Mouse (Mus musculus) common myeloid progenitor, adult 5-6 weeks (primary cell): ENCODE results near the gene Reln. TPM values are rescaled to one million over a fixed set of nuclear protein-coding genes. Genes with fewer than 3 reads are reported as not detected.

Experiments used
- ATAC-seq: replicated peaks from 2 replicates; pipeline ENCODE4 v1.8.0; 2016; ENCODE audit warnings: low read depth, mild to moderate bottlenecking, moderate TSS enrichment, inconsistent platforms; ENCODE audit not compliant: poor library complexity, severe bottlenecking
- total RNA-seq: library from RNA; stranded (forward); fragments of 200-1000, 187-1606 nt; gene quantifications from 2 replicates; pipeline ENCODE4 v1.2.3, GENCODE M21; 2017

Reln gene
- total RNA-seq, 1 experiment from 2014 or later: 0.69 TPM

DNA sequence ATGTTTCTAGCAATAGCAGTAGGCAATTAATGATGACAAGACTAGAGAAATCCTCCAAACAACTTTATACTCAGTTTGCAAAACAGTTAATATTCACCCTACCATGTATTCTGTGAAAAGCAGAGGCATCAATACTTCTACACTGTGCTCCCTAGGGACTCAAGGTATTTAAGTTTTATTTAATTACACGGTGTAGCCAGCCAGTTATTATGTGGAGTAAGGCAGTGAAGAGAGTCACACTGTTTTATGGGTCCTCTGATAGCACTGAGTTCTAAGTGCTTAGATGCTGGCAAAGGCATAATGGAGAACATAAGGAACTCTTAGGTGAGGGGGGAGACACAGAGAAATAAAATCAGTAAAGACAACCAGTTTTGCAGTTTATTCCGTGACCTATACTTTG lies 101.0 kb downstream of the Reln start:
- no peak for ATAC-seq

DNA sequence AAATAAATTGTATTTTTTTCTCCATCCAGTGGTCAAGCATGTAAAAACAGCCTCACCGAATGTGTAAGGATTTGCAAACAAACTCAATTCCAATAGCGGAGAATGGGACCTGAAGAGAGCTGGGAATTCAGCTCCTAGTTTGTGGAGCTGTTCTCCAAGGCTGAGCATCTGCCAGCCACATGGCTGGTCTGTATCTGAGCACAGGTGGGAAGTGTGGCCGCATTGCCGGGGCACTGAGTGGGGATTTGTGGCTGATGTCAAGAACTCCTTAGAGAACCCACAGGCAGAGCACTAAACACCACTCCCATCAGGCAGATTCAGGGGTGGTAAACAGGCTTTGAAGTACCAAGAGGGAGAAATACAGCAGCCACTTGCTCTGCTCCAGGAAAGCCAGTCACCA lies 102.9 kb downstream of the Reln start:
- ATAC-seq: no peak

DNA sequence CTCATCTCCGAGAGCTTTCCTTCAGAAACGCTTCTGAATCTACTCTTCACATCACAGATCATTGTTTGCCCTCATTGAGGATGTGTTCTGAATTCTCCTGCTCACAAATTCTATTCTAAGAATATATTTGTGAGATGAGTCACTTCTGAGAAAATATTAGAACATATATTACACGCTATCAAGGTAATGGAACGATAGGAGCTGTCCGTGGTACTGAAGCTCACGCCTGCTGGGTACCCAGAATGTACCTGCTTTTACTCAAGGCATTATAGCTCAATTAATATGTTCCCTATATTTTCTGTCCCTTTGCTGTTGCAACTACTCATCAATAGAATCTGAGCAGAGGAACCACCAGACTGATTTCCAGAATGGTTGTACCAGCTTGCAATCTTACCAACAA lies 107.7 kb downstream of the Reln start:
- ATAC-seq: 0 out of 2 replicates have a peak, but pooled peaks have one; percentile 45

DNA sequence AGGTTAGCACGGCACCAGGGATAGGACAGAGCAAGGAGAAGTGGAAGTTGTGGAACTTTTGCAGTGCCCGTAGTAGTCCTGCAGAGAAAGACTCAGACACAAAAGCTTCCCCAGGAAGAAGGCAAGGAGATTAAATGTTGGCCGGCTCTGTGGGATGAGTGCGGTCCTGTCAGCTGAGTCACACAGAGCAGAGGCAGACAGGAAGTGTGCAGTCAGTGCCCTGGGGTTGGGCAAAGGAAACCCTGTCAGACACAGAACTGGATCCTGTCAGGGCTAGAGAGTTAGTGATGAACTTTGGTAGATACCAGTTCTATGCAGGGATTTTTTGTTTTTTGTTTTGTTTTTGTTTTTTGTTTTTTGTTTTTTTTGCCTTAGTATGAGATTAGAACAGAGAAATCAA lies 120.0 kb downstream of the Reln start:
- no peak for ATAC-seq

DNA sequence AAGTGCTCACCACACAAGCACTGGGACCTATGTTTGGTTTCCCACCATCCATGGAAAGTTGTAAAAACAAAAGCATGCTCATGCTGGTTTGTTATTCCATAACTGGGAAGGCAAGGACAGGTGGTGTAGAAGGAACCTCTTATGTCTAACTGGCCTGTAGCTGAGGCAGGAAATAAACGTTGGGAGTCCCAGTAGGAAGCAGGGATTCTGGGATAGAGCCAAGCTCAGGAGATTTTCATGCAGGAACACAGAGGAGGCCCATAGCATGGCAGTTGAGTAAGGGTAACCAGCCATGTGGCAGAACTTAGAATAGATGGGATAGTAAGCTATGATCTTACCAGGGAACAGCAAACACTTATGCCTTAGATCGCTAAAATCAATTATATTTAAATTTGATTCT lies 120.6 kb downstream of the Reln start:
- ATAC-seq: no peak

DNA sequence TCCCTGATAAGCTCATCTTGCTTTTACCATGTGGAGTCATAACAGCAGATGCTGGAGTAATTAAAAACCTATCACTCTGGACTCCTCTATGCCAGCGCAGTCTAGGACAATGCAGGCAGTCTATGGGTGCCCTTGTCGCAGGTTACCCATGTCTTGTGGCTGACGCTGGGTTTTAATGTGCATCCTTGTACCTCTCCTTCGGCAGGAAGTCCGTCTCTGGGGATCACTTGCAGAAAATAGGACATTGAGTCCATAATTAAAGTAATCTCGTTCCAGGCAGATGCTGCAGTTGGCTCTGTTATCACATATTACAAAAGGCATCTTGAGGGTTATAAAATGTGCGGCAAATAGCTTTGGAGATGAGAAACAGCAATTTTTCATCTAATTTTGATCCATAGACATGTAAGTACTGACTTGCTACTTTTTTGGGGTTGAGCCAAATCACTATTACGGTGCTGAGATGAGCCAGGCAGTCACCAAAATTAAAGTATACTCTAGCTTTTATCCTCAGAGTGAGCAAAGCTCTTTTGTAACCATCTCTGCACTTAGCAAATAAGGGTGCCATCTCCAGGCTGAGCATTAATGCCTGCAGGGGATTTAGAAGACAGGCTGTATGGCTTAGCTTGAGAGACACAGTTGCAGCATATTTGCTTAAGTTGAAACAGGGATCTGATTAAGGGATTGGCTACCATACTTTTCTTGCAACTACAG lies 136.0 kb downstream of the Reln start:
- ATAC-seq: no peak

DNA sequence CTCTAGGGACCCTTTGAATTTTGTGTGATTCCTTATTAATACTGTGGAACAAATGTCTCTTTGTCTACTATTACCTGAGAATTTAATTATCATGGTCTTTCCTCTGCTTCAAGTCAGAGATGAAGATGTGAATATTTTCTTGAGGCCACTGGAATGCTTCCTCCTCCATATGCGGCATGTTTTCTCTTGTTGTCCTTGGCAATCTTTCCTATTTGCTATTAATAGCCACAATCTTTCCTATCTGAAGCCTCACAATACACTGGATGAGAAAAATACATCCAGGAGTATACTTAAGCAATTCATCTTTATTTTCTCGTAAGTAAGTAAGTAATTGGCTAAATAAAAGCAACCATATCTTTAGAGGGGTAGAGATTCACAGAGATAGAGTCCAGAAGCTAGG lies 146.6 kb downstream of the Reln start:
- no peak for ATAC-seq

DNA sequence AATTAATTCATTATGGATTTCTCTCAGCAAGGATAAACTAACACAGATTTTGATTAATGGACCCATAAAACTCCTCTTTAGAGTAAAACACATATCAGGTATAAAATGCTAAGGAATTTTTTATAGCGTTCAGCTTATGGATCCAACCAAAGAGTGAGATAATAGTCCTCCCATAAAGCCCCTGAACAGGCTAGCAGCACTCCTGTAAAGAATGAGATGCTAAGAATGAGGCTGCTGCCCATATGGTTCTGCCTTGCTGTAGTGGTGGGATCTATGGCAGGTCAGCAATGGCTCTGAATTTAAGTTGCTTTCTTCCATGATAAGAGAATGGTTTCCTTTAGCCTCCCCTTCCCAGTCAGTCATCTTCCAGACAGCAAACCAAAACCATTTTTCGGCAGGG lies 147.6 kb downstream of the Reln start:
- ATAC-seq: no peak

DNA sequence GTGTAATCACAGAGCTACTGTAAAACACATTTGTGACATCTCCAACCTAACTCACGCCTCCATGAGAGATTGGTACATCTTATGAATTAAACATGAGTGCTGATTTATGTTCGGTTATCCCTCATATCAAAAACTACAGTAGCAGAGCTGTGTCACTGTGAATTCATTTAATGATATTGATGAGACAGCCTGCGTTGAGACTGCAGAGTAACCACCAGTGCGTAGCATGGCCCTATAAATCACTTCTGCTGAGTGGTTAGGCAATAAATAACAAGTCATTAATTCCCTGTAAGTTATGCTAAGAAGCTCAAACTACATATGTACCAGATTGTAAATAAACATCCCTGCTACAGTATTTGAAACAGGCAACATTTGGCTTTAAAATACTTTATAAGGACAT lies 148.0 kb downstream of the Reln start:
- no peak for ATAC-seq

DNA sequence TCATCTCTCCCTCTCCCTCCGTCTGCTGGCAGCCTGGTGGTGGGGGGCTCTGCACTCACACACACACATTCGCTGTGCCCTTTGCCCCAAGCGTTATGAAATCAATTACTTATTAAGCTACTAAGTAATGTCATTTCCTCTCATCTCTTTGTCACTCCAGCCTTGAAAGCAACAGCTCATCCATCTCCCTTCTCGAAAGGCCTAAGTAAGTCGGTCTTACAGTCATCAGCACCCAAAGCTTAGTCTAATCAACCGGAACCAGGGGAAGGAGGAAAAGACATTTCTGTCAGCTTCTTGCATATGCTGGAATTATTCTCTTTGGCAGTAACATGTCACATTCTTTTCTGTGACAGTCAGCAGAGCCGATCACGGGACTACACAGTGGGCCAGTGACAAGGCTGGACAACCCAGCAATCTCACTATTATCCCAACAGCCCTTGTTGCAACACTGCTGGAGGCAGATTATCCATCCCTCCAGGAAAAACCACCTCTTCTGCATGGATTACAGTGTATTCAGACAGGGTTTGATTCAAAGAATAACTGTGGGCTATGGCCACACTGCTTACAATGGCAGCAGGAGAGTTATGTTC lies 149.1 kb downstream of the Reln start:
- ATAC-seq: no peak

DNA sequence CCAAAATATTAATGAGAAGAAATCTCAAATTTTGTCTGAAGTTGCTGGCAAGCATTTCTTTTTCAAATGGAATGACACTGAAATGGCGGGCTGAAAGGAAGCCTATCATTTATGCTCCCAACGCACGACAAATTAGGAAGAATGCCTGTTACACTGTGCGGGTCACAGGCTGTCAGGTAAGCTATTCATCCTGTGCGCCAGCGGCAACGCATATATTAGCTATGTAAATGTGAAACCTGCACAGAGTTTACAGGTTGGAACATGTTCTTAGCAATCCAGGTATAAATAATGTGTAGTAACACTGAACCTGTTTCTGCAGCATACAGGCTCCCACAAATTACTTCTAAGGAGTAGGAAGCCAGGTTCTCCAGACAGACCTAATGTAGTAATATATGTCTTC lies 152.7 kb downstream of the Reln start:
- no peak for ATAC-seq

DNA sequence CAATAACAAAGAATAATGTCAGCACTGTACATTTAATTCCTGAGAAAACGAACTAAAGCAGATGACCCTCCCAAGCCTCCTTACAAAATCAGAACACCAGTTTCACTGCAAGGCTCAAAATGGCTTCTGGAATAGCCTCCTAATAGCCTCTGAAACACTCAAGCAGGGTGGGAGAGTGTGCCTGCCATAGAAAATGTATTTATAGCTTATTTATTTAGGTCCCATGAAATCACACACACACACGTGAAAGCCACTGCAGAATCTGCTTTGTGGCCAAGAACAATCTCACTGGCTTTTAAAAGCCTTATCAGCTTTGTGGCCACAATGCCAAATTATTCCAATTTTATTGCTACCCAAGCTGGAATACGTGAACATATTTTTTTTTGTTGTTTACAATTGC lies 154.2 kb downstream of the Reln start:
- no peak for ATAC-seq

DNA sequence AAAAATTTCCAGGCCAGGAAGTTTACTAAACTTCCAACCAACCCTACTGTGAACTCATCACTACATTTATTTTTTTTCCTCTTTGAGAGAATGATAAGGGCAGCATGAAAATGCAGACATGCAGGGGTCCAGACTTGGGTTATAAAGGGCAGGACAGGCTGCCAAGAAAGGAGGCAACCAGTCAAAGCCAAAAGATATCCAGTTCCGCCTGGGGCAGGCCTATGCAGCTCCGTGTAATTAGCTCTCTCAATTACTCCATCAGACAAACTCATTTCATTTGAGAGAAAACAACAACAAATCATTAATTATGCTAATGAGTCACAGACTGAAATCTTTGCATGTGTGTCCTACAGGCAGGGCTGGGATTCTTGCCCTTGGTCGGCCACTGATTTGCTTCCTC lies 156.9 kb downstream of the Reln start:
- ATAC-seq: no peak

DNA sequence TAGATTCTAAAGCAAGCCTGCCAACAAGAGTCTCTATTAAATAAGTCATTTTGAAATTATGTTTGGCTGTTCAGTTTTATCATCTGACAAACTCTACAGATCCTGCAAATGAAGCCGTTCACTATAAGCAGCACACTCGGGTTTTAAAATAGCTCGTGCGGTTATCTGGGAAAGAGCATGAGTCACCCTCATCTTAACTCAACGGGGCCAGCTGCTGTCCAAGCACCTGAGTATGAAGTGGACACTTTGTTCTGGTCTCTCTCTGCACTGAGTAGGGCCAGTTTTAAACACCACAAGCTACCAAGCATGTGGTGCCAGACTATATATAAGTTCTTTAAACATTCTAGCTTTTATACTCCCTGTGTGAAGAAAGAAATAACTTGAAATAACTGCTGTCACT lies 168.0 kb downstream of the Reln start:
- no peak for ATAC-seq

DNA sequence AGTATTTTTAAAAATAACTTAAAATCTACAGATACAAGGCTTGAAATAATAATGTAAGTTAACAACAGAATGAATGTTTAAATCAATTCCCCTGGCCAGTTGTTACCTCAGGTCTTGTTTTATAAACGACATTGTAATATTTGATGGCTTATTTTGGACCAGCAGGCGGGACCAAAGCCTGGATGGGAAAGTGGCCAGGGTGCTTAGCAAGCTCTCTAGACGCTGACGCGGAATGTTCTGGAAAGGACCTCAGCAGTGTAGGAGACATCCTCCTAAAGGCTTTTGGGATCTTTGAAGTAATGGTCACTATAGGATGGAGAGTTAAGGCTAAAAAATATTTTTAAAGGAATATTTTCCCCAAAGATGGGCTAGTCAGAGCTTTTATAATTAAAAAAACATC lies 173.2 kb downstream of the Reln start:
- no peak for ATAC-seq

DNA sequence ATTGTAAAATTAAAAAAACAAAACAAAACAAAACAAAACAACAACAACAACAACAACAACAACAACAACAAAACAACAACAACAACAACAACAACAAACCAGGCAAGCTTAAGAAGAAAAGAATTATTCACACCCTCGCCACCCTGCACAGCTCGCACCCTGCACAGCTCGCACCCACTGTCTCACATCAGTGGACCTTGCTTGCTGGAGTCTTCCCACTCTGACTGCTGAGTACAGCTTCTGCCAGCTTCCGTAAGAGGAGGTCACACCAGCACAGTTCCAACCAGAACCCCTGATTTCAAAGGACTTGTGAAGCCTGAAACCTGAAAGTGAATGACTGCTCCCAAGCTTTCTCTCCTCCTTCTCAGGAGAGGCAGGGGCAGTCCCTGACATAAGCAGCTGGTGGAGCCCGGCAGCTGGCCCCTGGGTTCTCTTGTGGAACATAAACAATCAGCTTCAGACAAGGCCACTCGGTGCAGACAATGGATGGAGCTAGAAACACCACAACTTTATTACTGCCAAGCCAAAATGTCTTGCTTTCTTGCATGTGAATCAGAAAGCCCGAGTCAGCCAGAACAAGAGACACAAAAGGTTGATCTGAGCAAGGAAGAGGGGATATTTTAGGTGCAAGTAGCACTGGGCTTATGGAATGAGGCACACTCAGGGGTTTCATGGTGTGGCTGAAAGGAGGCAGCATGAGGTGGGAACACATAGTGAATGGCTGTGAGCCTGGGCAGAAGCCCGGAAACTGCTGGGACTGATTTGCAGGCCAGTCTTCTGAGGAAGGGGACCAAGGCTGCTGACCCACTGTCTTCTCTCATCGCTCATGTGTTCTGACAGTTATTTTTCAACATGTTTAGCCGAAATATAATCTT lies 180.2 kb downstream of the Reln start:
- ATAC-seq: no peak

DNA sequence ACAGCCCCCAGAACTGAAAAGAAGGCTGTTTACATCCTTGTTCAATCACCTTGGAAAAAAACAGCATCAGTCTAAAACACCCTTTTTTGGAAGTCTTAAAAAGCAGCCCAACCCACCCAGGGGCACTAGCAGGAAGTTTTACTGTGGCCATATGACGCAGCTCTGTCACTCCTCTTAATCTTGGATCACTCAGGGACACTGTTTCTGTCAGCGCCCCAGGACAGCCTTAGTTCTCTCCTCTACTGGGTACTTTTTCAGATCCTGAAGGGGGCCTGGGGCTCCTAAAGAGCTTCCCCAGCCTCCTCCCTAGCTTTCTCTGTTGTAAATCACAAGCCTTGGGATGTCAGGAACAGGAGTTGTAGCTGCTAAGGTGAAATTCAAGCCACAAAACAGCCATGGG lies 183.6 kb downstream of the Reln start:
- ATAC-seq: no peak

DNA sequence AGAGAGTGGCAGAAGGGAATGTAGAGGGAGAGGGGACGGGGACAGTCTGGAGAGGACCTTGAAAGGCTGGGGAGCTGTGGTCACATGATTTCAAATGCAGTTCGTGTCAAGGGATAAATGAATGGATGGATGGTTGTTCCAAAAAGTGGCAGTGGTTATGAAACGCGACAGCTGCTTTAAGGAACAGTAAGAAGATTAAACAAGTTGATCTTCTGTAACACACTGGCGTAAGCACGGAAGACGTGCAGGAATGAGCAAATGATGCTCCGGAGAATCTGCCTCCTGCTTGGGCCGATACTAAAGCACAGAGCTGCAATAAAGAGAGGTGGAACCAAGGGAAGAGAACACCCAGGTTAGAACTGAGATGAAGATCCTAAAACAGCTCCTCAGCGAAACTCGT lies 185.7 kb downstream of the Reln start:
- no peak for ATAC-seq

DNA sequence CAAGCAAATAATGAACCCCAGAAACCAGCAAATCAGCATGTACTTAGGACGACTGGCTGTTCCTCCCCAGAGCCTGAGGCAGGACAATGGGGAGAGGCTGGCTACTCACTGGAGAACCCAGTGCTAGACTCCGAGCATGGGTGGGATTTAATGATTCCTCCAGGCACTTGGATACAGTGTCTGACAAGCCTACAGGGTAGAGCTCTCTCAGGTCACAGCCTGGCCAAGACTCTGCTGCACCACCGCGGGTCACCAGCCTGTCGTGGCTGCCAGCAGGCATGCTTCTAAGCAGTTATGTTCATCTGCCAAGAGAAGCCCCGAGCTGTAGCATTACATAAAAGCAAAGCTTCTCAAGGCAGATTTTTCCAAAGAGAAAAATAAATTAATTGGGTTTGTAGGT lies 190.9 kb downstream of the Reln start:
- ATAC-seq: no peak

DNA sequence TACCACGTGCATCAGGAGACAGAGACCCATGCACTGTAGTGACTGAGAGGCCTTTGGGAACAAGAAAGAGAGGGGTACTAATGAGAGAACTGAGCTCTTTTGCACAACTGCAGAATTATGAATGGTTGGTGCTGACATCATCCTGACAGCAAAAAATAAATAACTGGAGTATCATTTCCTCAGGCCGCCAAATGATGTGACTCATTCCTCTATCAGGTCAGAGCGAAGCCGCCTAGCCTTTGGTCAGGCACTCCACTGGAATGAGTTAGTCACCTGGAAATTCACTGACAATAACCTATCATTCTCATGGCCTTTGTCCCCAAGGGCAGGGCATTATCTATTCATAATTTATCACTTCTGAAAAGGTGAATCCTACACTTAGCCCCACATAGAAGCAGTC lies 202.7 kb downstream of the Reln start:
- ATAC-seq: no peak

DNA sequence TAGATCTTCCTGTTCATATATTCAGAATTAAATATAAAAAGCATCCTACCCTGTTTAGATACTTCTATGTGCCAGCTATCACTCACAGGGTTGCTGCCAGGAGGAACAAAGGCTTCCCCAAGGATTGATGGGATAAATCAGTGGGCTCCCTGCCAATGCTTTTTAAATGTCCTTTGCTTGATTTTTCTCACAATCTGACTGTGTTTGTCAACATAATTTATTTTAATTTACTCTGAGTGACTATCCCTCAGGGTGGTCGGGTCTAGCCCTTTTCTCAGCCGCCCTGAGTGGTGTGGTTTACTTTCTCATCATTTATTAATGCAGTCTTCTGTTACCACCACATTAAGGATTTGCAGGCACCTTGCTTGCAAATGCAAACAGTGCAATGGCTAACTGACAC lies 205.5 kb downstream of the Reln start:
- no peak for ATAC-seq
